Mouse (Mus musculus) ES-Bruce4 (cell line): ENCODE results near the gene Aldh6a1.

ENCODE experiments used
- CTCF ChIP-seq: IDR thresholded peaks from one replicate; pipeline ENCODE4 v1.8.1; 2011; ENCODE audit warnings: low read depth, low read length
- EP300 ChIP-seq: IDR thresholded peaks from 2 replicates; pipeline ENCODE4 v1.6.1; 2011; ENCODE audit warnings: low read depth, low read length; ENCODE audit not compliant: insufficient read depth
- POLR2A ChIP-seq: IDR thresholded peaks from one replicate; pipeline ENCODE4 v1.8.1; 2011; ENCODE audit warnings: low read length; ENCODE audit not compliant: insufficient read depth

GRCm38 (mm10) chr12:84416834-84417604 lies 33.8 kb downstream of the Aldh6a1 start, which contains the start of gene Rnf113a2:
- TF ChIP-seq CTCF (no peak), POLR2A (no peak), EP300 (no peak)
